Mouse (Mus musculus) cortical plate, adult 2 months (tissue): ENCODE measurements around the gene Dnmt1.

Source experiments
- CTCF ChIP-seq: fragments of 200-500 bp; IDR thresholded peaks from 2 replicates; pipeline ENCODE4 v1.5.1; 2011; ENCODE audit warnings: mild to moderate bottlenecking, control low read depth, low read length; ENCODE audit not compliant: insufficient read depth; ENCODE audit errors: extremely low read depth
- POLR2A ChIP-seq: fragments of 200-500 bp; IDR thresholded peaks from 2 replicates; pipeline ENCODE4 v1.6.1; 2011; ENCODE audit warnings: mild to moderate bottlenecking, low read length, control low read depth; ENCODE audit not compliant: insufficient read depth; ENCODE audit errors: extremely low read depth

DNA sequence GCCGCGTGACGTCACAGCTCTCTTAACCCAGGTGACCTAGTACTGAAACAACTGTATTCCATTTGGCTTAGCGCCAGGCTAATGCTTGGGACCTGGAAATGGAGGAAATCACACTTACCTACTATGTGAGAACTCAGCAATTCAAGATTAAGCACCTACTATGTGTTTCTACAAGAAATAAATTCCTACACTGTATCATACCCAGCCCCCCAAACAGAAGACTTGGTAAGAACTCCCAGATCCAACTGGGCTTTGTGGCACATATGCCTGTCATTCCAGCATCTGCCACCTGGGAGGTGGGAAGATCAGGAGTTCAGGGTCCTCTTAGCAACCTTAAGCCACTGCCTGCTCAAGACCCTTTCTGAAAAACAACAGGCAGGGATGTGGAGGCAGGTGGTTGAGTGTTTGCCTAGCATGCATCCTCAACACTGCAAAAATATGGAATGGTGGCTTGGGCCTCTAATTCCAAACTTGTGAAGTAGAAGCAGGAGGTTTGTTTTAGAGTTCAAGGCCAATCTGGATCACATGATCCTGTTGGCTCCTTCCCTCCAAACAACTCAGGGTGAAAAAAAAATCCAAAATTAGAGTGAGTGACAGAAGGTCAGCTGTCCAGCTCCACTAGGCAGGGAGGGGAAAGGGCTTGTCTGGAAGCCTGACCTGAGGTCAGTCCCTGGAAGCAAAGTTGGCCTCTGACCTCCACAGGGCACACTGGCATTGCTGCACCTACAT lies 17.4 kb upstream of the Dnmt1 start:
- TF ChIP-seq CTCF (no peak), POLR2A (no peak)
